Mouse (Mus musculus) limb, embryonic 13.5 days (tissue): ENCODE data around the gene Pls3. TPM values are rescaled to one million over a fixed set of nuclear protein-coding genes. Genes with fewer than 3 reads are reported as not detected.
A peak's percentile ranks its signal among the peaks of the same experiment; 100 is the strongest.
"Not testable (repeated sequence)": the region's sequence is repeated elsewhere in the genome, so short reads cannot be mapped to it uniquely, and the experiment has no call there.

ENCODE experiments used
- ATAC-seq: fragments of 200-750 bp; cut with Nextera tagmentation; 2 replicates; pipeline ENCODE4 v1.8.0; 2017; ENCODE audit warnings: low read depth, moderate number of reproducible peaks, moderate TSS enrichment; ENCODE audit not compliant: low FRiP score
- H3K27ac ChIP-seq: fragments of 300-500 bp; sonication (generic); 2 replicates; pipeline ENCODE4 v1.5.1; 2015; ENCODE audit warnings: inconsistent platforms, mild to moderate bottlenecking, moderate library complexity
- H3K27me3 ChIP-seq: fragments of 300-500 bp; sonication (generic); 2 replicates; pipeline ENCODE4 v1.6.1; 2015; ENCODE audit warnings: mild to moderate bottlenecking, inconsistent platforms
- H3K36me3 ChIP-seq: fragments of 300-500 bp; sonication (generic); 2 replicates; pipeline ENCODE4 v1.6.1; 2015; ENCODE audit warnings: inconsistent platforms, mild to moderate bottlenecking, moderate library complexity
- H3K4me1 ChIP-seq: fragments of 300-500 bp; sonication (generic); 2 replicates; pipeline ENCODE4 v1.6.1; 2015; ENCODE audit warnings: inconsistent platforms
- H3K4me2 ChIP-seq: fragments of 300-500 bp; sonication (generic); replicated peaks from 2 replicates; pipeline ENCODE4 v1.6.1; 2015; ENCODE audit warnings: inconsistent platforms, mild to moderate bottlenecking, moderate library complexity
- H3K4me3 ChIP-seq: fragments of 300-500 bp; sonication (generic); 2 replicates; pipeline ENCODE4 v1.5.1; 2015; ENCODE audit warnings: moderate library complexity, mild to moderate bottlenecking, inconsistent platforms
- H3K9ac ChIP-seq: fragments of 300-500 bp; sonication (generic); 2 replicates; pipeline ENCODE4 v1.6.1; 2015; ENCODE audit warnings: mild to moderate bottlenecking, inconsistent platforms
- H3K9me3 ChIP-seq: fragments of 300-500 bp; sonication (generic); 2 replicates; pipeline ENCODE4 v1.6.1; 2016; ENCODE audit warnings: inconsistent platforms
- WGBS: fragments of 180-500 bp; shearing (Covaris S2); methylation state at CpG from one replicate; pipeline ENCODE4 v1.1.7; 2015; 5-methylcytosine and 5-hydroxymethylcytosine counted together
- polyA plus RNA-seq: library from polyadenylated mRNA; unstranded; fragments of >200 nt; fragmentation: Nextera tagmentation; extraction: Ambion mirVana; gene quantifications from 2 replicates; pipeline ENCODE4 v1.2.1, GENCODE M21; 2015

Gene Pls3
- polyA plus RNA-seq, 1 experiment from 2014 or later = 117 TPM

- Histone ChIP-seq H3K4me3 (peak overlapping the region; percentile 55), H3K27ac (peak overlapping the region; percentile 84), H3K9ac (peak overlapping the region; percentile 67), H3K4me2 (peak overlapping the region; percentile 69), H3K9me3 (no peaks in the 10 kb centered on the region), H3K4me1 (peaks cover 6% of the 10 kb centered on the region; the same call in 1 of the 2 replicates), H3K27me3 (no peaks in the 10 kb centered on the region), H3K36me3 (no peaks in the 10 kb centered on the region)
- peak; percentile 96 for ATAC-seq
- WGBS = 19% methylated on average over 19 of the region's 19 CpGs
Observed at GRCm38 (mm10) chrX:75764135-75764793, 110.7 kb downstream of the Pls3 start.

DNA sequence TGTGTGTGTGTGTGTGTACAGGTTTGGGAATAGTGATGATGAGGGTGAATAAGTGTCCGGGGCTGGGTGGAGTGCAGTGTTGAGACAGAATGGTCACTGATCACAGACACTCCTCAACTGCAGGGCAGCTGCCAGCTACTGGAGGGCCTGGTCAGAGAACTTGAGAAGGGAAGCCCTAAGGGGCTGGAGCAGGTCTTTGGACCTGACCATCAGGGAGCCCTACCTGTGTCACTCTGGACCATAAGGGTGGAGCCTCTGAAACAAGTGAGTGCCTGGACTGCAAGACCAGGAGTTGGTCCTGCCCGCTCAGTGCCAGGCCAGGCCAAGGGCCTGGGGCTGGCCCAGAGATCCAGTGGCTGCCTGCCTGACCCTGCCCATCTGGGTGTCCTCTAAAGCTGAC lies 115.5 kb downstream of the Pls3 start:
- 85% methylated on average over 2 of the region's 2 CpGs for WGBS
- not testable (repeated sequence) for H3K9me3 ChIP-seq, ATAC-seq, H3K27ac ChIP-seq, H3K4me1 ChIP-seq, H3K27me3 ChIP-seq, H3K4me2 ChIP-seq, H3K9ac ChIP-seq, H3K4me3 ChIP-seq, H3K36me3 ChIP-seq

DNA sequence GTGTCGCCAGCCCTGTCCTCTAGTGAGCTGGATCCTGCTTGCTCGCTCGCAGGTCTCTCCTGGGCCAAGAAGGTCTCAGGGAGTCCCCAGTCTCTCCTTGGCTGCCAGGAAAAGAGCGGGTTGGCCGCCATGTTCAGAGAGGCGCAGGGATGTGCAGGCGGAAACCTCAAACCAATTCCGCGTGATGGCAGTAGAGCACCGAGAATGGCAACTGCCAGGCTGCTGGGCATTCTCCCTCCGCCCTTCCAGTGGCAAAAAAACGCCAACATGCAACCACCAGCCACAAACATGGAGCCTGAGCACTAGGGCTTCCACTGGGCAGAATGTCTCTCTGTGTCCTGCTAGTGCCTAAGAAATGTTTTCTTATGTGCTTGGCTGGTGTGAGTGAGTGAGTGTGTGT lies 115.9 kb downstream of the Pls3 start:
- H3K4me3 ChIP-seq, ATAC-seq, H3K4me2 ChIP-seq, H3K4me1 ChIP-seq, H3K9me3 ChIP-seq, H3K9ac ChIP-seq, H3K27me3 ChIP-seq, H3K27ac ChIP-seq, H3K36me3 ChIP-seq: not testable (repeated sequence)
- WGBS = 60% methylated on average over 12 of the region's 12 CpGs

- not testable (repeated sequence) for H3K4me1 ChIP-seq, H3K4me3 ChIP-seq, H3K4me2 ChIP-seq, H3K27ac ChIP-seq, H3K27me3 ChIP-seq, H3K9ac ChIP-seq, H3K36me3 ChIP-seq, ATAC-seq, H3K9me3 ChIP-seq
- WGBS = 83% methylated on average over 14 of the region's 14 CpGs
Observed at GRCm38 (mm10) chrX:75757966-75758365, 117.0 kb downstream of the Pls3 start.

DNA sequence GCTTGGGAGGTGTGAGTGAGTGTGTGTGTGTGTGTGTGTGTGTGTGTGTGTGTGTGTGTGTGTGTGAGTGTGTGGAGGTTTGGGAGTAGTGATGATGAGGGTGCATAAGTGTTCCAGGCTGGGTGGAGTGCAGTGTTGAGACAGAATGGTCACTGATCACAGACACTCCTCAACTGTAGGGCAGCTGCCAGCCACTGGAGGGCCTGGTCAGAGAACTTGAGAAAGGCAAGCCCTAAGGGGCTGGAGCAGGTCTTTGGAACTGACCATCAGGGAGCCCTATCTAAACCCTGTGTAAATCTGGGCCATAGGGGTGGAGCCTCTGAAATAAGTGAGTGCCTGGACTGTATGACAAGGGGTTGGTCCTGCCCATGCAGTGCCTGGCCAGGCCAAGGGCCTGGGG lies 120.5 kb downstream of the Pls3 start:
- H3K9ac ChIP-seq, H3K4me1 ChIP-seq, H3K27ac ChIP-seq, H3K4me3 ChIP-seq, H3K27me3 ChIP-seq, H3K9me3 ChIP-seq, ATAC-seq, H3K4me2 ChIP-seq, H3K36me3 ChIP-seq: not testable (repeated sequence)

DNA sequence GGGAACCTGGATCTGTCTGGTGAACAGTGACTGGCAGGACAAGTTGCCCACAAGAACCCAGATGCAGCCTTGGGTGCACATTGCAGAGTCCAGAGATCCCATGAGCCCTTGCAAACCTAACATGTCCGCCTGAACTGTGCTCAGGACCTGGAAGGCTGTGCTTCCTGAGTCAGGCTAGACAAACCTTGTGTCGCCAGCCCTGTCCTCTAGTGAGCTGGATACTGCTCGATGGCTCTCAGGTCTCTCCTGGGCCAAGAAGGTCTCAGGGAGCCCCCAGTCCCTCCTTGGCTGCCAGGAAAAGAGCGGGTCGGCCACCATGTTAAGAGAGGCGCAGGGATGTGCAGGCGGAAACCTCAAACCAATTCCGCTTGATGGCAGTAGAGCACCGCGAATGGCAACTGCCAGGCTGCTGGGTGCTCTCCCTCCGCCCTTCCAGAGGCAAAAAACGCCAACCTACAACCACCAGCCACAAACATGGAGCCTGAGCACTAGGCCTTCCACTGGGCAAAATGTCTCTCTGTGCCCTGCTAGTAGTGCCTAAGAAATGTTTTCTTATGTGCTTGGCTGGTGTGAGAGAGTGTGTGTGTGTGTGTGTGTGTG lies 124.8 kb downstream of the Pls3 start:
- 64% methylated on average over 6 of the region's 12 CpGs for WGBS
- H3K36me3 ChIP-seq, H3K4me1 ChIP-seq, H3K27me3 ChIP-seq, H3K9ac ChIP-seq, ATAC-seq, H3K4me2 ChIP-seq, H3K27ac ChIP-seq, H3K9me3 ChIP-seq, H3K4me3 ChIP-seq: not testable (repeated sequence)

DNA sequence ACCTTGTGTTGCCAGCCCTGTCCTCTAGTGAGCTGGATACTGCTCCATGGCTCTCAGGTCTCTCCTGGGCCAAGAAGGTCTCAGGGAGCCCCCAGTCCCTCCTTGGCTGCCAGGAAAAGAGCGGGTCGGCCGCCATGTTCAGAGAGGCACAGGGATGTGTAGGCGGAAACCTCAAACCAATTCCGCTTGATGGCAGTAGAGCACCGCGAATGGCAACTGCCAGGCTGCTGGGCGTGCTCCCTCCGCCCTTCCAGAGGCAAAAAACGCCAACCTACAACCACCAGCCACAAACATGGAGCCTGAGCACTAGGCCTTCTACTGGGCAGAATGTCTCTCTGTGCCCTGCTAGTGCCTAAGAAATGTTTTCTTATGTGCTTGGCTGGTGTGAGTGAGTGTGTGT lies 125.7 kb downstream of the Pls3 start:
- not testable (repeated sequence) for H3K36me3 ChIP-seq, H3K27me3 ChIP-seq, H3K9me3 ChIP-seq, H3K9ac ChIP-seq, H3K4me1 ChIP-seq, ATAC-seq, H3K4me3 ChIP-seq, H3K4me2 ChIP-seq, H3K27ac ChIP-seq
- 75% methylated on average over 10 of the region's 10 CpGs for WGBS

- H3K27me3 ChIP-seq, H3K4me1 ChIP-seq, H3K36me3 ChIP-seq, ATAC-seq, H3K9me3 ChIP-seq, H3K9ac ChIP-seq, H3K4me2 ChIP-seq, H3K27ac ChIP-seq, H3K4me3 ChIP-seq: not testable (repeated sequence)
- 86% methylated on average over 13 of the region's 14 CpGs for WGBS
Observed at GRCm38 (mm10) chrX:75744466-75744865, 130.5 kb downstream of the Pls3 start.

- H3K36me3 ChIP-seq, H3K9ac ChIP-seq, H3K27me3 ChIP-seq, H3K4me3 ChIP-seq, H3K4me2 ChIP-seq, H3K27ac ChIP-seq, ATAC-seq, H3K9me3 ChIP-seq, H3K4me1 ChIP-seq: not testable (repeated sequence)
- WGBS = 73% methylated on average over 5 of the region's 8 CpGs
Observed at GRCm38 (mm10) chrX:75739464-75739863, 135.5 kb downstream of the Pls3 start.
